Mouse (Mus musculus) liver, postnatal 0 days (tissue): ENCODE measurements at regions not wholly inside any gene's neighbourhood (a gene's known extent, or its start where the extent isn't known, plus 50 kb on each side); places are given as distances from the start of the nearest gene placed in this dataset.

Source experiments
- CTCF ChIP-seq: sonication (generic); IDR thresholded peaks from 2 replicates; pipeline ENCODE4 v1.5.1; 2016; ENCODE audit warnings: antibody characterized with exemption, low read depth
- EP300 ChIP-seq: IDR thresholded peaks from 2 replicates; pipeline ENCODE4 v1.6.1; 2016; ENCODE audit warnings: antibody characterized with exemption, low read depth, mild to moderate bottlenecking

DNA sequence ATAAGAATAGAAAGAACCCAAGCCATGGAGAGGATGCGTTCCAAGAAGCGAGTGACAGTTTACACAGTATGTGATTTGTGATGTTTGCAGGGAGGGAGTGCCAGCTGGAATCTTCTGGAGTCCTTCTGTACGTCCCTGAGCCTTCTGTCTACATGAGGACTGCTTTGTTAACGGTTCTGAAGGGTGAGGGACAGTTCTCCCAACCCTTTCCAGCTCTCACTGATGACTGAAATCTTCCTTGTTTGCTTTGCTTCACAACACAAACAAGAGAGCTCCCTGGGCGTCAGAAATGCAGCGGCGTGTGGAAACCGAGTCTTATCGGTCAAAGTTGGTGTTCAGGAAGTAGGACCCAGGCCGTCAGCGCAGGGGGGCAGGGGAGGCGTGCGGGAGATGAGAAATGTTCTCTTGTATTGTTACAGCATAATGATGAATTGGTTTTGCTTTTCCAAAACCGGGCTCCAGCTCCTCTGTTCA, 112.2 kb upstream of the Npvf start:
- TF ChIP-seq CTCF: no peak
- no peak for TF ChIP-seq EP300
